Mouse (Mus musculus) neural tube, embryonic 14.5 days (tissue): ENCODE data around the gene Npas2. TPM values are rescaled to one million over a fixed set of nuclear protein-coding genes. Genes with fewer than 3 reads are reported as not detected.

Experiments
- ATAC-seq: fragments of 200-750 bp; cut with Nextera tagmentation; 2 replicates; pipeline ENCODE4 v1.8.0; 2017; ENCODE audit warnings: low read depth, mild to moderate bottlenecking, moderate TSS enrichment, moderate library complexity
- H3K27ac ChIP-seq: fragments of 300-500 bp; sonication (generic); 2 replicates; pipeline ENCODE4 v1.5.1; 2014; ENCODE audit warnings: low read depth, mild to moderate bottlenecking, control low read depth, low read length, moderate library complexity, mixed read lengths
- H3K27me3 ChIP-seq: fragments of 300-500 bp; sonication (generic); 2 replicates; pipeline ENCODE4 v1.6.1; 2014; ENCODE audit warnings: low read length; ENCODE audit not compliant: control insufficient read depth, insufficient read depth
- H3K36me3 ChIP-seq: fragments of 300-500 bp; sonication (generic); 2 replicates; pipeline ENCODE4 v1.6.1; 2014; ENCODE audit warnings: low read length, mixed read lengths; ENCODE audit not compliant: control insufficient read depth, insufficient read depth
- H3K4me1 ChIP-seq: fragments of 300-500 bp; sonication (generic); 2 replicates; pipeline ENCODE4 v1.6.1; 2014; ENCODE audit warnings: low read length; ENCODE audit not compliant: control insufficient read depth, insufficient read depth
- H3K4me2 ChIP-seq: fragments of 300-500 bp; sonication (generic); 2 replicates; pipeline ENCODE4 v1.6.1; 2014; ENCODE audit warnings: mild to moderate bottlenecking, low read depth, low read length, control low read depth
- H3K4me3 ChIP-seq: fragments of 300-500 bp; sonication (generic); 2 replicates; pipeline ENCODE4 v1.5.1; 2014; ENCODE audit warnings: low read depth, low read length, control low read depth, mixed read lengths
- H3K9ac ChIP-seq: fragments of 300-500 bp; sonication (generic); replicated peaks from 2 replicates; pipeline ENCODE4 v1.6.1; 2014; ENCODE audit warnings: low read depth, mild to moderate bottlenecking, control low read depth, low read length, mixed read lengths
- H3K9me3 ChIP-seq: fragments of 300-500 bp; sonication (generic); 2 replicates; pipeline ENCODE4 v1.6.1; 2016; ENCODE audit warnings: low read length; ENCODE audit not compliant: control insufficient read depth
- WGBS: fragments of 180-500 bp; shearing (Covaris S2); extraction: QIAGEN DNeasy Blood & Tissue Kit; methylation state at CpG from one replicate; pipeline ENCODE4 v1.1.7; 2014; 5-methylcytosine and 5-hydroxymethylcytosine counted together
- polyA plus RNA-seq: library from polyadenylated mRNA; unstranded; fragments of >200 nt; fragmentation: Nextera tagmentation; extraction: Ambion mirVana; gene quantifications from 2 replicates; pipeline ENCODE4 v1.2.1, GENCODE M21; 2014

The Npas2 gene
- polyA plus RNA-seq, 1 experiment from 2014 or later, result 1.8 TPM

DNA sequence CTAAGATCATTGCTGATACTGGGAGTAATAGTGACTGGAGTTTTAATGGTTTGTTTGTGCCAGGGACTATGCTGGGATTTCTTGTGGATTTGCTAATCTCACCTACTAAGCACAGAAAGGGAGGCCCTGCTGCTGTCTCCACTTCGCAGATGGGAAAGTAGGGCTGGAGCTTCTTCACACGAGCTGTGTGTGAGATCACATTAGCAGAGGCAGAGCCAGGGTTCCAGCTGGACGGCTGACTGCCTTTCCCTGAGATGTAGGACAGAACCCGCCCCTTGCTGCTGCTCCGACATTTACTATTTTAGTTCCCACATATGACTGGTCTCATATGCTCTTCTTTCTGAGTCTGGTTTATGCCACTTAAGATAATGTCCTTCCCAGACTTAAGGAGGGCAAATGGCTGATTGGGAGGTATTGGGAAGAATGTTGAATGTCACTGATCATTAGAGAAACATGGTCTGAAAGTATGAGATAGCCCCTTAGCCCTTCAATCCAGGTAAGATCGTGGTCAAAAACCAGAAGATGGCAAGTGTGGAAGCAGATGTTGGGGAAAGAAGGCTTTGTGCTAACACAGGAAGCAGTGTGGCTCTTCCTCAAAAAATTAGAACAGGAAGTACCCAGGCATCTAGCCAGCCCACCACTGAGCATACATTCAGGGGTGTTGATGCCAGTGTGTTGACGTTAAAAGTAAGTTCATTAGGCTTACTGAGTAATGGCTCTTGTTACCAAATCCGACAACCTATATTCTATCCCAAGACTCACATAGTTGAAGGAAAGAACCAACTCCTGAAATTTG, 66.8 kb downstream of the Npas2 start:
- Histone ChIP-seq H3K4me2 (no peak overlapping the region), H3K36me3 (no peaks in the 10 kb centered on the region), H3K27me3 (no peaks in the 10 kb centered on the region), H3K27ac (no peak overlapping the region), H3K9ac (no peak overlapping the region), H3K4me1 (no peaks in the 10 kb centered on the region), H3K9me3 (no peaks in the 10 kb centered on the region), H3K4me3 (no peak overlapping the region)
- no peak for ATAC-seq
- WGBS, result 83% methylated on average over 8 of the region's 8 CpGs

DNA sequence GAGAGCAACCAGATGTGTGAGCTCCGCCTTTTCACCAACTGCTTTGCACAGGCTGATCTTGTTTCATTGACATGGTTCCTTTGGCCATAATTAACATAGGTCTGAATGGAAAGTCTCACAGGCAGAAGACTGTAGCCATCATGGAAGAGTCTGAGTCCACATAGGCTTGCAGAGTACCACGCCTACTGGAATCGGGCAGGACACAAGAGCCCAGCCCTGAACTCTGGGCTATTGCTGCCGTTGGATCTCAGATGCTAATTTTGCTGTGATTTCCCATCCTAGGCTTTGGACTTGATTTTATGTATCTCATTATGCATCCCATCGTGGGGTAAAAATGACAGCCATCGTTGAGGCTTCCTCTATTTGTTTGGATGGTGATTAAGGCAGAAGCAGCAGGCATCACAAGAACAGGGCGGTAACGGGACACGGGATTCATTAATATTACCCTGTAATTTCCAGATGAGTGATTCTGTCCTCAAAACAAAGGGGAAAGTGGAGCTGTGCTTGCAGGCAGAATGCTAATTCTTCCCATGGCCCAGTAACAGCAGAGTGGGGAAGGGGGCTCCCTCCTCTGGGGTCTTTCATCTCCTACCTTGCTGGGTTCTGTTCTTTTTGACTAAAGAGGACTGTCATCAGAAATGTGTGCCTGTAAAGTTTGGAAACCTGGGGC, 73.4 kb downstream of the Npas2 start:
- Histone ChIP-seq H3K4me1 (no peaks in the 10 kb centered on the region), H3K4me3 (no peak overlapping the region), H3K4me2 (no peak overlapping the region), H3K27me3 (no peaks in the 10 kb centered on the region), H3K27ac (no peak overlapping the region), H3K9me3 (no peaks in the 10 kb centered on the region), H3K36me3 (no peaks in the 10 kb centered on the region), H3K9ac (no peak overlapping the region)
- 51% methylated on average over 9 of the region's 9 CpGs for WGBS
- peak; percentile 11; the same call in 1 of the 2 replicates for ATAC-seq

DNA sequence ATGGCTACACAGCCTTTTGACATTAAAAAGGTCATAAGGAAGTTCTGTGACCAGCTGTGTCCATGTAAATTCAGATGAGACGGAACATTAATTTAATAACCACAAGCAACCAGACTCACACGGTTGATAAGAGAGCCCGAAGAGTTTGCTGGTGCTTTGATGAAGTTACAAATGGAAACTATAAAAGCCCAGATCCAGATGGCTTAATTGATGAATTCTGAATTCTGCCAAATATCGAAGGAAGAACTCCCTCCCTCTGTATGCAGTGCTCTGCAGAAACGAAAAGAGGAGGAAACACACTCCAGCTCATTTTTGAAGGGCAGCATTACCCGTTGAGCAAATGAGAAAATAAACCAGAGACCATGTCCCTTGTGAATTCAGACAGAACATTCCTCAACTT, 79.4 kb downstream of the Npas2 start:
- Histone ChIP-seq H3K4me1 (no peaks in the 10 kb centered on the region), H3K27ac (no peak overlapping the region), H3K4me3 (no peak overlapping the region), H3K27me3 (no peaks in the 10 kb centered on the region), H3K36me3 (no peaks in the 10 kb centered on the region), H3K9ac (no peak overlapping the region), H3K4me2 (no peak overlapping the region), H3K9me3 (no peaks in the 10 kb centered on the region)
- no peak for ATAC-seq
- WGBS, result 57% methylated on average over 6 of the region's 6 CpGs

DNA sequence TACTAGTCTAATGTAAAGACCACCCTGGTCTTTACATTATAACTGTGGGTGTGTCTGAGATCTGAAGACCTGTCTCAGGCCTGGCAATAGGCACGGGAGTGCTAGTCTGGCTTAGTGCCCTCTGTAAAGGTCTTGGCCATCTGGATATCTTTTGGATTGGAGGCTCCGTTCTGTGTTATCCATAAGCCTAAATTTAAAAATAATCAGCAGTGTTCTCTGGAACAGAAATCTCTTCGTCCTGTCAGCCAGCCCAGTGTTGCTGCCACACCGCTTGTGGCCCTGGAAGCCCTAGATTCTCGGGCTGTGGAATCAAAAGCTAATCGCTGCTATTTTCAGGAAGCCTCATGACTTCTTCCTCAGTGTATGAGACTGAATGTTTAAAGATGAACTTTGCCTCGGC, 86.9 kb downstream of the Npas2 start:
- WGBS, result 89% methylated on average over 7 of the region's 7 CpGs
- Histone ChIP-seq H3K9ac (no peak overlapping the region), H3K4me2 (no peak overlapping the region), H3K36me3 (no peaks in the 10 kb centered on the region), H3K27me3 (no peaks in the 10 kb centered on the region), H3K27ac (no peak overlapping the region), H3K9me3 (no peaks in the 10 kb centered on the region), H3K4me3 (no peak overlapping the region), H3K4me1 (no peaks in the 10 kb centered on the region)
- ATAC-seq, result no peak

DNA sequence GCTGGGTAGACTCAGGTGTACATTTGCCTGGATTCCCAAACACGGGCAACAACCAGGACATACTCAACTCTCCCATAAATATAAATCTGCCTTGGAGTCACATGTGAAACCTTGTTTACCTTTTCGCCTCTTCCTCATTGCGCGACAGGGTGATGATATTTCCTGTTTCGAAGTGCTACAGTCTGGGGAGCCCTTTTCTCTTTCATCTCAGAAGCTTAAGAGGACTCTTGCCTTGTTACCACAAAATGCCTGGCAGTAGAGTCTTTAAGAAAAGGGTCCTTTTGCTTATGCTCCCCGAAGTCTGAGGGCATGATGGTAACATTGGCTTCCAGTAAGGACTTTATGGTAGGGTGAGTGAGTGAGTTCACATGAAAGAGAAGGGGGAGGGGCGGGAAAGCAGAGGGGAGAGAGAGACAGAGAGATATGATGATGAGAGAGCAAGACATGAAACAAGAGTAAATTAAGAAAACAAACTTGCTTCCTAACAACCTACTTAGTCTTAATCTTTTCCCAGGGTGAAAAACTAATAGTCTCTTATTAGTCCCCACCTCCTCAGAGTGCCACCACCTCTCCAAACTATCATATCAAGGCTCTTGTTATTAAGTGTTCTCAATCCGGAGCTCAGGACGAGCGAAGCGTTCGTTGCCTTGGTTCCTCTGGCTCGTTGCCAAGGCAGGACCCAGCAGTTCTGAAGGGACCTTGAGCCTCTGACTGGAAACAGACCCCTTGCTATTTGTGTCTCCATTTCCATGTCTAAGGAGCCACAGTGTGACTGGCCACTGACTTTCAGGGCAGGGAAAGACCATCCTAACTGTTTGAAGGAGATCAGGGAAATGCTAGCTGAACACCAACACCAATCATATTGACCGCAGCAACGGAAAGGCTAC, 87.7 kb downstream of the Npas2 start:
- Histone ChIP-seq H3K4me1 (no peaks in the 10 kb centered on the region), H3K4me3 (no peak overlapping the region), H3K27me3 (no peaks in the 10 kb centered on the region), H3K9ac (no peak overlapping the region), H3K36me3 (no peaks in the 10 kb centered on the region), H3K27ac (no peak overlapping the region), H3K9me3 (no peaks in the 10 kb centered on the region), H3K4me2 (no peak overlapping the region)
- no peak for ATAC-seq
- 72% methylated on average over 15 of the region's 15 CpGs for WGBS

DNA sequence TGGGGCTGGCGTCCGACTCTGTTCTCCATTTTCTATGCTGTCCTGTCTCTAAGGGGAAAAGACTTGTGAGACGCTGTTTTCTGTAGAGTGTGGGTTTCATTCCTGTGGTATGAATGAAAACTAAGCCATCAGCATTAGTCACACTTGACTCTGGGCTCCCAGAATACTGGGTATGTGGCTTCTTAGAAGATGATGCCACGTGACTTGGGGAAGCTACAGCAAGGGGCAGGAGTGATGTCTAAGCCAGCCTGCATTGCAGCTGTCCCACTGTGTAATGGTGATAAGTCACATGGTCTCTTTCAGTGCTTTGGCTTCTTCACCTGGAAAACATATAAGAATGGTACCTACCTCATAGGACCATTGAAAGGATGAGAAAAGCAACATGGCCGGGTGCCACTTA, 88.4 kb downstream of the Npas2 start:
- no peak overlapping the region for H3K4me3 ChIP-seq
- 82% methylated on average over 5 of the region's 5 CpGs for WGBS
- no peaks in the 10 kb centered on the region for H3K9me3 ChIP-seq
- H3K27me3 ChIP-seq, result no peaks in the 10 kb centered on the region
- H3K4me1 ChIP-seq, result no peaks in the 10 kb centered on the region
- no peak overlapping the region for H3K27ac ChIP-seq
- no peaks in the 10 kb centered on the region for H3K36me3 ChIP-seq
- no peak overlapping the region for H3K4me2 ChIP-seq
- no peak for ATAC-seq
- H3K9ac ChIP-seq, result no peak overlapping the region

DNA sequence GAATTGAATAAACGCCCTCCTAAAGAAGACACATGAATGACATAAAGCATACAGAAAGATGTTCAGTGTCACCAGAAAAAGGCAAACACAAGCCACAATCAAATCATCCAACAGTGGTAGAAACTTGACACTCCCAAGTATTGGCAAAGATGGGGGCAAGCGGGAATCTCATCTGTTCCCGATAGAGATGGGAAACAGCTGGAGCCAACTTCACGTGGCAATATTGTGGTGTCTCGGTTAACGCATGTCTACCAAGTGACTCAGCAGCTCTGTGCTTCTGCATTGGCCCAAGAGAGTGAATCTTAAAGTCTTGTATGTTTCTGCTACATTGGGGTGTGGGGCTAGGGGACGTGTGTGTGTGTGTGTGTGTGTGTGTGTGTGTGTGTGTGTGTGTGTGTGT, 89.8 kb downstream of the Npas2 start:
- Histone ChIP-seq H3K9ac (no peak overlapping the region), H3K27ac (no peak overlapping the region), H3K9me3 (no peaks in the 10 kb centered on the region), H3K27me3 (no peaks in the 10 kb centered on the region), H3K4me2 (no peak overlapping the region), H3K4me3 (no peak overlapping the region), H3K36me3 (no peaks in the 10 kb centered on the region), H3K4me1 (no peaks in the 10 kb centered on the region)
- WGBS, result 78% methylated on average over 7 of the region's 7 CpGs
- no peak for ATAC-seq

DNA sequence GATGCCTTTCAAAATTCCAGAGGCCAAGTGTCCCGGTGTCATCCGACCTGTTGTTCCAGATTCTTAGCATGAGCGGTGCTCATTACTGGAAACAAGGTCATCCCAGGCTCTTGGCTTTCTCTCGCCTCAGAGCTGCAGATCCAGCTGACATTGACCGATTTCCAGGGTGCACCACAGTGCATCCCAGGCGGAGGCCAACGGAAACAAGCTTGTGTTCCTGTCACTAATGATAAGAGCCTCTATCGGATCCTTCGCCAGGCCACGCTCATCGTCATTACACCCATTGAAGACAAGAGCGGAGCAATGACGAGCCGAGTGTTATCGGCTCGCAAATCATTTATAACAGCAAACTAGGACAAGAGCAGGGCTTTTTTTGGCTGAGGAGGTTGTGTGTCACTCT, 91.3 kb downstream of the Npas2 start:
- WGBS, result 93% methylated on average over 16 of the region's 16 CpGs
- Histone ChIP-seq H3K9ac (no peak overlapping the region), H3K4me2 (no peak overlapping the region), H3K27ac (no peak overlapping the region), H3K4me1 (no peaks in the 10 kb centered on the region), H3K36me3 (no peaks in the 10 kb centered on the region), H3K9me3 (no peaks in the 10 kb centered on the region), H3K4me3 (no peak overlapping the region), H3K27me3 (no peaks in the 10 kb centered on the region)
- ATAC-seq, result no peak

DNA sequence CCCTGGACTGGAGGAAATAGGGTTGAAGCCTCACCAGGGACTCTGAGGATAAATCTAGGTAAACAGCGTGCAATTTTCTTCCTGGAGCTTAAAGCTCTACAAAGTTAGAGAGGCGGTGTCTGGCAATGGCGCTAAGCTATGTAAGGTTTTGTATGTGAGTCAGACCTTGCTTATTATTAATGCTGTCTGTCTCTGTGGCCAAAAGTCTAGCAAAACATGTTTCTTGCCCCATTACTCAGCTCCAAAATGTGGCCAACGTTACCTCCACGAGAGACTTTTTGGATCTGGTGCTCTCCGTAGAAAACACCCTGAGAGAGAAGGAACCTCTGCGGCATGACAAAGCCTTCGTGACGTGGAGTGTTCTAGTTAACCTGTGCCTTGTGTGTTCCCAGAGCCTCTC, 93.5 kb downstream of the Npas2 start:
- no peak overlapping the region for H3K4me2 ChIP-seq
- ATAC-seq, result no peak
- H3K27me3 ChIP-seq, result no peaks in the 10 kb centered on the region
- H3K36me3 ChIP-seq, result no peaks in the 10 kb centered on the region
- no peaks in the 10 kb centered on the region for H3K4me1 ChIP-seq
- H3K4me3 ChIP-seq, result no peak overlapping the region
- H3K9ac ChIP-seq, result no peak overlapping the region
- H3K27ac ChIP-seq, result no peak overlapping the region
- WGBS, result 97% methylated on average over 9 of the region's 9 CpGs
- H3K9me3 ChIP-seq, result no peaks in the 10 kb centered on the region
